Mouse (Mus musculus) v-Abl transformed pro-B cells (cell line): ENCODE results near the gene Dhx16.

ENCODE experiments used
- in situ Hi-C, 2 experiments: fragments of 400-800 bp; cut with MboI; formaldehyde crosslinking; loops; one replicate each; pipeline ENCODE4 v1.15.1; 2025; ENCODE audit not compliant: unreplicated experiment in 2 of 2

Dhx16 gene

DNA sequence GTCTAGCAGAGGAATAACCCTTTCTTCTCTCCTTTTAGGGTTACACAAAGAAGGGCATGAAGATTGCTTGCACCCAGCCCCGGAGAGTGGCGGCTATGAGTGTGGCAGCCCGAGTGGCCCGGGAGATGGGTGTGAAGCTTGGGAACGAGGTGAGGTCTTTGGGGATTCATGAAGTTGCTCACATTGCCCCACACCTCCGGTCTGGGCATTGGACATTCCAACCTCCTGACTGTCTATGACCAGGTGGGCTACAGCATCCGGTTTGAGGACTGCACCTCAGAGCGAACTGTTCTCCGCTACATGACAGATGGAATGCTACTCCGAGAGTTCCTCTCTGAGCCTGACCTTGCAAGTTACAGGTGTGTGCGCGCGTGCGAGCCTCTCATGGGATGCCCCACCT lies 4.2 kb downstream of the Dhx16 start:
- in situ Hi-C loops = no loop called here

DNA sequence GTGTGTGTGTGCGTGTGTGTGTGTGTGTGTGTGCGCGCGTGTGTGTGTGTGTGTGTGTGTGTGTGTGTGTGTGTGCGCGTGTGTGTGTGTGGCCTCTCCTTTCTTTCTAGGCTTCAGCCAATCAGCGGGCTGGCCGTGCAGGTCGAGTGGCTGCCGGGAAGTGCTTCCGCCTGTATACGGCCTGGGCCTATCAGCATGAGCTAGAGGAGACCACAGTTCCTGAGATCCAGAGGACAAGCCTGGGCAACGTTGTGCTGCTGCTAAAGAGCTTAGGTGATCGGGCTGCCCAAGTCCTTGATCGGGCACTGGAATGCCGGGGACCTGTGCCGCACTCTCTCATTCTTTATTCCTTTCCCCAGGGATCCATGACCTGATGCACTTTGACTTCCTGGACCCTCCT lies 8.1 kb downstream of the Dhx16 start:
- in situ Hi-C loops = no loop called here

DNA sequence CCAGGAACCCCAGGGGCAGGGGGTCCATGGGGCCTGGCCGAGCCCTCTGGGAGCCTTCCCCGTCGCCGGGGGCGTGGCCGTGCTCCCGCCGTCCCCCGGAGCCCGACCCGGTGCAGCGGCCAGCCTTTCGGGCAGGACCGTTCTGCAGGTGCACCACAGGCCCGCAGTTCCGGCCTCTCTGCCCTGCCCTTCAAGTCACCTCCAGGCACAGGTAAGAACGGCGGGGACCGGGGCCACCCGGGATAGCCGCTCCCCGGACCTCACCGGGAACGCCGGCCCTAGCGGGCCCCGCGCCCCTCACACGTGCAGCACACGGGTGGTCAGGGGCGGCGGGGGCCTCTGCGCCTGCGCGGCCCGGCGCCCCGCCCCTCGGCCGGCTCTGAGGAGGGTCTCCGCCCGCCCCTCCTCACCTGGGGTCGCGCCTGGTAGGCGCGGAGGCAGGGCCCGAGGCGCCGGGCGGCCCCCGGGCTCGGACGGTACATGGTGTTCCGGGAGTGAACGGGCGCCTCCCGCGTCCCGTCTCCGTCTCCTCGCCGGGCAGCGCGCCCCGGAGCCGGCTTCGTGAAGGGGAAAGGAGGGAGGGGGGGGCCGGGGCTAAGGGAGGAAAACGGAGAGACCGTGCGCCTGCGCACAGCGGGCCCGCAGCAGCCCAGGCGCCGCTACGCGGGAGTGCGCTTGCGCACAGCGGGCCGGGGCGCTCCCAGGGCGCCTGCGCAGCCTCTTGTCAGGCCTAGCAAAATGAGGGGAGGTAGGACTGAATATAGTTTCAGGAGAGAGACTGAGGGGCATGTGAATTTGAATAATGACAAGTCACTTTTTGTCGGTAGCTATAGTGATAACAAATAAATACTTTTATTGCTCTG lies 17.4 kb downstream of the Dhx16 start, which contains the start of gene 2310061I04Rik:
TSS of gene 2310061I04Rik (minus strand) at position 651 of the 863 bp plus-strand sequence.
- in situ Hi-C loops = no loop called here

DNA sequence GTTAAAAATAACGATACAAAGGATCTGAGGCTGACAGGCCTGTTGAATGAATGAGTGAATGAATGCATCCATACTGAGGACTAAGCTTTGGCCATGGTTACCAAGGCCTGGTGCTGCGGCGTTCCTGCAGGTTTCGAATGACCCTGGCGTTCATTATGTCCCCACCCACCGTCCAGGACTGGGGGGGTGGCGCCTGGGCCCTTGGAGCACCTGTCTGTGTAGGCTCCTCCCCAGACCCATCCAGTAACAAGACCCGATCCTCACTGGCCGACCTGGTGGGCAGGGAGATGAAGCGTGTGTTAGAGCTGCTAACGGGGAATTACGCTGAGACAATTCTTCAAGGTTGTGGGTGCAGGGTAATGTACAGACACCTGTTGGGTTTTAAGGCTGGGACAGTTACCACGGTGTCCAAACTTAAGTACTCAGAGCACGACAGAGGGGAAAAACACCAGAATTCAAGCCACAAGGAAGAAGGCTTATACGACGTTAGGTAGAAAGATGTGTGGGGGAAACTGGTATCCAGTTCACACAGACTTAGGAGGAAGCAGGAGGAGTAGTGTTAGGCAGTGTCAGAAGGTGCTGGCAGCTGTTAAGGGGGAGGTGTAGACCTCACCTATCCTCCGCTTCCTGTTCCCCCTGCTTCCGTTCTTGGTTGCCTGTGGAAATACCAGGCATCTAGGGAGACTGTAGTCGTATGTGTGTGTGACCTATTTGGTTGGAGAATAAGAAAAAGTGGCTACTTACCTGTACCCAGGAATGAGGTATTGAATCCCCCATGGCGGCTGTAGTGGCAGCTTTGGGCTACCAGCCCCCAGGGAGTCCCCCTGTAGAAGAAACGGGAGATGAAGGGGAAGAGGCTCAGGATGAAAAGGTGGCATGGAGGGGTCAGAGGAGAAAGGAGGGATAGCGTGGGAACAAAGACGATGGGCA lies 18.3 kb downstream of the Dhx16 start:
- in situ Hi-C loops = no loop called here

DNA sequence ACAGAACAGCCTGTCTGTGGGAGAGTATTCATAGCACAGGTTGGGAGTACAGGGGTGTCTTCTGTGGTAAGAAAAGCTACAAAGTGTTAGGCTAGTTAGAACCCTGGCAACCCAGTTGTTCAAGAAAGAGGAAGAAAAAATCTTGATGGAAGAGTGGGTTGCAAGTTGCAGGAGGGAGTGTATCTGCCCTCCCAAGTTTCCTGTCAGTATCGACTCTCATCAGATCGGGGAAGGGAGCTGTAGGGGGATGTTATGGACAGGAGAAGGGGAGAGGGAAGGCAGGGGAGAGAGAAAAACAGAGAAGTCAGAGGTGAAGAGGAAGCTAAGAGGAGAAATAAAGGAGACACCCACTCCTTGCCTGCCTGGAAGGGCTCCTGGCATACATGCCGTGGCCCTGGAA lies 21.0 kb downstream of the Dhx16 start:
- in situ Hi-C loops = loop anchor here in 1 of 2 experiments (10.0 to 25.0 kb wide), 2 partner anchors 166 to 388 kb away; partner anchors contain the start of genes Cchcr1, Pou5f1 and Tcf19

DNA sequence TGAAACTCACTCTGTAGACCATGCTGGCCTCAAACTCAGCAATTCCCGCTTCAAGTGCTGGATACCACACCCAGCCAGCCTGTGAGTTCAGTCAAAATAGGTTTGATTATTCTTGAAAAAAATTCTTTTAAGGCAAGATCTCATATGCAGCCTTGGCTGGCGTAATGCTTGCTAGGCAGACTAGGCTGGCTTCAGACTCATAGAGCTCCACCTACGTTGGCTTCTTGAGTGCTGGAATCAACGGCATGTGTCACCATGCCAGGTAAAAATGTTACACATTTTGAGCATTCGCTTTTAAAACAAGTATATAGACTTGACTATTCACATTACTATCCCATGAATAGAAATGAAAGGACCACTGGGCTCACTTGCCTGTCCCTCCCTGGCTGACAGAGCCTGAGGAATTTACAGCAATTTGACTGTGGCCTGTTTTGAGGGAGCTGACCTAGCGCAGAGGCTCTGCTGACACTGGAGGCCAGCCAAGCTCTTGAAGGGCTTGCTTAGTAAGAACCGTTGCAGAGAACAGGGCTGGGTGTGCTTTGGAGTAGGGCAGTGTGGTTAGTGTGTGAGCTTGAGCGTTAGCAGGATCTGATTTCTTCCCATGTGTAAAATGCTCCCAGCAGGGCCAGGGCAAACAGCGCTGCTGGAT lies 23.8 kb downstream of the Dhx16 start:
- in situ Hi-C loops = loop anchor here in 1 of 2 experiments (10.0 to 25.0 kb wide), 2 partner anchors 169 to 391 kb away; partner anchors contain the start of genes Cchcr1, Pou5f1 and Tcf19

DNA sequence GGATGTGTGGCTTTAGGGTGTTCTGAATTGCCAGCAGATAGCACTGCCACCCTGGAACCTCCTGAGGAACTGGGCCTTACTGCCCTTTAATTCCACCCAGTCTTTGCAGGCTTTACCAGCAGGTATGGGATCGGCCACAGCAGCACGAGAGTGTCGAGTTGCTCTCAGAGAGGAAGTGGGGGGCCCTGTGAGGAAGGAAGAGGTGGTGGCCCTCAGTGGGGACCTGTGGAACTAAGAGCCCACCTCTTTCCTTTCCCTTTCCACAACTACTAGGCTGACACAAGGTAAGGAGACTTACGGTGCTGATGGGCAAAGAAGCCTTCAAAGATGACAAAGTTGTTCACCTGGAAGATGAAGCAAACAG lies 24.4 kb downstream of the Dhx16 start:
- in situ Hi-C loops = loop anchor here in 1 of 2 experiments (10.0 to 25.0 kb wide), 2 partner anchors 169 to 392 kb away; partner anchors contain the start of genes Cchcr1, Pou5f1 and Tcf19

DNA sequence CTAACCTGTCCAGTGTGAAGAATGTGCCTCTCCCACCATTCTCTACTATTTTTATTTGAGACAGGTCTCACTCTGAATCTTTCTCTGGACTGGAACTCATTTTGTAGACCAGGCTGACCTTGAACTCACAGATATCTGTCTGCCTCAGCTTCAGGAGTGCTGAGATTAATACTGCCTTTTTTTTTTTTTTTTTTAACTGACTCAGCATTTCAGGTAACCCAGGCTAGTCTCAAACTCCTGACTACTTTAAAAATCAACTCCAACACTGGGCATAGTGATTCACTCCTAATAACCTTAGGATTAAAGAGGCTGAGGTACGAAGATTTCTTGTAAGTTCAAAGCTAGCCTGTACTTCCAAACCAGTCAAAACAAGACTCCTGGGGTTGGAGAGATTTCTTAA lies 26.0 kb downstream of the Dhx16 start:
- in situ Hi-C loops = loop anchor here (5.0 to 25.0 kb wide), 6 partner anchors 33 to 393 kb away; partner anchors contain the start of genes Cchcr1 (in 1 of the 2), Pou5f1 (in 1 of the 2) and Tcf19 (in 1 of the 2)

DNA sequence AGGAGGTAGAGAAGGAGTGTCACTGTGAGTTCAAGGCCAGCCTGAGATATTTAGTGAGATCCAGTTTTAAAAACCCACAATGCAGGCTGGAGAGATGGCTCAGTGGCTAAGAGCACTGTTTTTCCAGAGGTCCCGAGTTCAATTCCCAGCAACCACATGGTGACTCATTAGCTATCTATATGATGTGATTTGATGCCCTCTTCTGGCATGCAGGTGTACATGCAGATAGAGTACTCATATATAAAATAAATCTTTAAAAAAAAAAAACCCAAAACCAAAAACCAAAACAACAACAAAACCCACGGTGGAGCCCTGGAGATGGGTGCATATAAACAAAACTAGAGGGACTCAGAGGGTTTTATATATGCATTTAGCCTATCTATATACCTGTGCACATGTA lies 28.0 kb downstream of the Dhx16 start:
- in situ Hi-C loops = loop anchor here (5.0 to 25.0 kb wide), 6 partner anchors 35 to 395 kb away; partner anchors contain the start of genes Cchcr1 (in 1 of the 2), Pou5f1 (in 1 of the 2) and Tcf19 (in 1 of the 2)

DNA sequence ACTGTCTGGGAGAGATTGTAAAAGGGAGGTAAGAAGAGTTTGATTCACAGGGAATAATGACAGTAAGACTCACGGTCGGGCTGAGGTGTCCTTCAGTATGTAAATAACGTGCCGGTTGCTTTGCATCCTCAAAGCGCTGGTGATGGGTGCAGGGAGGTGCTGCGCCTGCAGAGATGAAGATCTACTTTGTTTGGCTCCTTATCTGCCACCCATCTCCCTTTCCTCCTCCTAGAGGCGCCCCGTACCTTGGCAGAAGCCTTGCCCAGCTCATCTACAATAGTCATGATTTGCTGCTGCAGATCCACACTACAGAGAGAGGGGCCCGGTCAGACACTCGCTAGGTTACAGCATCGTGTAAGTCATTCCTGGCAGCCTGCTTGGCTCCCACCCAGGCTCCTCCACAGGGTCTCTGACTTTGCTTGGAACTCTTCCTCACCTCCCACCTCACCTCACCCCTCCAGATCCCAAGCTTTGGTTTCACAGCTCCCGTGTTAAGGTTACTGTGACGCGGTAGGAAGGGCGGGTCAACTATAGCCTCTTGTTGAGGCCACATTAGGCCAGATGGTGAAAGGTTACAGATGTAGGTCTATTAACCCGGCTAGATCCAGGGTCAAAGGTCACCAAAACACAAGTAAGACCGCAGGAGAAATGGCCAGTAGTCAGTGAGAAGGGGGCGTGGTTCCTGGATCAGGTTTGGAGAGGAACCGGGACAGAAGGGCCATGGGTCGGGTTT lies 29.7 kb downstream of the Dhx16 start:
- in situ Hi-C loops = loop anchor here (5.0 to 25.0 kb wide), 6 partner anchors 37 to 397 kb away; partner anchors contain the start of genes Cchcr1 (in 1 of the 2), Pou5f1 (in 1 of the 2) and Tcf19 (in 1 of the 2)

DNA sequence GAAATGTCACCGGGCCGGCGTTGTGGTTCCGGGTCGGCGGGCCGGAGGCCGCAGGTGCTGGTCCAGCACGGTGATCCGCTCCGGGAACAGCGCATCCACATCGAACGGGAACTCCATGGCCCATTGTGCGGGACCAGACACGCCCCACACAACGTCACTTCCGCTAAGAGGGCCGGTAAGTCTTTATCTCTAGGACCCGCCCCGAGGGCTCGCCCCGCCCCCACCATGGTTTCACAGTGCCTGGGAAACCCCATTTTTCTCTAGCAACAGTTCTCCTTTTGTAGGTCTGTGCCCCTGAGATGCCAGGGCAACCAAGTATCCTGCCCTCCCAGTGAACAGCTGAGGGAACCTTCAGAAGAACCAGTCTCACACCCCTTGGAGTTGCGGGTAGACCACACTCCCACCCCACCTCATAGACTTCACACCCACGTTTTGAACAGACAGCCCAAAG lies 30.3 kb downstream of the Dhx16 start, which contains the start of gene Atat1:
TSS of gene Atat1 (minus strand) at position 157 of the 451 bp plus-strand sequence.
- in situ Hi-C loops = loop anchor here (5.0 to 25.0 kb wide), 6 partner anchors 38 to 398 kb away; partner anchors contain the start of genes Cchcr1 (in 1 of the 2), Pou5f1 (in 1 of the 2) and Tcf19 (in 1 of the 2)

DNA sequence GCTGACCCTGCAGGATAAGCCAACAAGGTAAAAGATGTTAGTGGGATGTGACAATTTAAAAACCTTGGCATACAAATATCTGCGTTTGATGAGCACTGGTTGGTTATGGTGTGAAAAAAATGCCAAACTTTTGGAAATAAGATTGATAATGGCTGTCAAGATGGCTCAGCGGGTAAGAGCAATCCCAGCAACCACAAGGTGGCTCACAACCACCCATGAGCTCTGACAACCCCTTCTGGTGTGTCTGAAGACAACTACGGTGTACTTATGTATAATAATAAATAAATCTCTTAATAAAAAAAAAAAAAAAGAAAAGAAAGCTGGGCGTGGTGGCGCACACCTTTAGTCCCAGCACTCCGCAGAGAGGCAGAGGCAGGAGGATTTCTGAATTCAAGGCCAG lies 35.4 kb downstream of the Dhx16 start:
- in situ Hi-C loops = loop anchor here in 1 of 2 experiments (25.0 kb wide), 1 partner anchor 403 kb away; the partner anchor contains the start of genes Cchcr1, Pou5f1 and Tcf19

DNA sequence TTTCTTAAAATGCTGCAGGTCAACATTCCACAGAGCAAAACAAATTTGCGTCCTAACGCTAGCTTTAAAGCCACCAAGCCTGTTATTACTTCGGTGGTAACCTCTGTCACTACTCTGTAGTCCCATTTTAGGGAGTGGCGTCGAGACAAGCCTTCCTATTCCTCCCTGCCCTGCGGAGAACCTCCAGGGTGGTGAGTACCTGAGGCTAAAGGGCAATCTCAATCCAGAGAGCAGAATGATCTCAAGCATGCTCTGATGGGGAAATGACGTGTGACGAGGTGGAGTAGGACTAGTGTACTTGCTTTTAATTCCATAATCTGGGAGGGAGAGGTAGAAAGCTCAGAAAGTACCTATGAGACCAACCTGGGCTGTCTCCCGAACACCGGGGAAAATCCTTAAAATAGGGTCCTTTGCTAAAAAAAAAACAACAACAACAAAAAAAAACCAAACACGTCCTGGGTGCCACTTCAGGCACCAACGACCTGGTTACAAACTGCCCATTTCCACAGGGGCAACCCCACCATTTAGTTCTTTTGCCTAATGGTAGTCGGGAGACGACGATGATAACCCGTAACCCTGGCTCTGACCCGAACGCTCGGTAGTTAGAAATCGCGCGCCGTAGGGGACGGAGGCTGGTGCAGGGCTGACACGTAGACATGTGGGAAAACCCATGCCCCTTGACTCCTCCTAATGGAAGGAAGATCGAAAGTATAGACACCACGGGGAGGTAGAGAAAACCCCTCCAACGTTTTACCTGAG lies 36.1 kb downstream of the Dhx16 start:
- in situ Hi-C loops = loop anchor here in 1 of 2 experiments (25.0 kb wide), 1 partner anchor 403 kb away; the partner anchor contains the start of genes Cchcr1, Pou5f1 and Tcf19

DNA sequence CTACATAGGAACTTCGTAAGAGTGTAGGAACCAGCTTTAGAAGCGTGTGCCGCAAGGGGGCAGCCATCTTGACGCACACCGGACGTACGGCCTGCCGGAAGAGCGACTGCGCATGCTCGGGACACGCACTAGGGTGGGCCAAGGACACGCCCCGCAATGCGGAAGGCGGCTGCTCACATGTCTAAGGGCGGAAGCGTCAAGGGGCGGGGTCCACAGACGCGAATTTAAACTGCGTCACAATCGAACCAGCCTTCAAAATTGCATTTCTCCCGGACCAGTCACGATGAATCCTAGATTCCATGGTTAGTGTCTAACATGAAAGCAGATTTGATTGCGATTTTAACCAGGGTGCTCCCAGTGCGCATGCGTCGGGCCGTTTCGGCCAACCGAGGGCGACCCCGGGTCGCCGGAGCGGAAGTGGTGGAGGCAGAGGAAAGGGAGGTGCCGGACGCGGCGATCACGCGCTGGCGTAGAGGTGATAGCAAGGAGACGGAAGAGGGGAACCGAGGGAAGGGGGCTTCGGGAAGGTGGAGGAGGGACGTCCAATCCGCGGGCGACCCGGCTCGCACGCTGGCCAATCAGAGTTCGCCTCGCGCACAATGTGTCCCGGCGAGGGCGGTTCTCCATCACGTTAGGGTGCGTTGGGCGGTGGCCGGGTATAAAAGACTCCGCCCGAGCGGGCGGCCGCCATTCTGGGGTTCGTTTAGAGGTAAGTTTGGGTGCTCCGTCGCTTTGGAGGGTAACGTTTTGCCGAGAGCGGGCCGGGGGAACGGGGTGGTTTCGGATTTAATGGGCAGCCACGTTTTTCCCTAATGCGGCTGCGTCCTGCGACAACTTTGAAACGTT lies 36.9 kb downstream of the Dhx16 start, which contains the start of the genes Mrps18b and Ppp1r10:
TSS of gene Mrps18b (minus strand) at position 93 of the 846 bp plus-strand sequence.
TSS of gene Ppp1r10 (plus strand) at position 138 of the 846 bp plus-strand sequence.
- in situ Hi-C loops = loop anchor here in 1 of 2 experiments (25.0 kb wide), 1 partner anchor 404 kb away; the partner anchor contains the start of genes Cchcr1, Pou5f1 and Tcf19

DNA sequence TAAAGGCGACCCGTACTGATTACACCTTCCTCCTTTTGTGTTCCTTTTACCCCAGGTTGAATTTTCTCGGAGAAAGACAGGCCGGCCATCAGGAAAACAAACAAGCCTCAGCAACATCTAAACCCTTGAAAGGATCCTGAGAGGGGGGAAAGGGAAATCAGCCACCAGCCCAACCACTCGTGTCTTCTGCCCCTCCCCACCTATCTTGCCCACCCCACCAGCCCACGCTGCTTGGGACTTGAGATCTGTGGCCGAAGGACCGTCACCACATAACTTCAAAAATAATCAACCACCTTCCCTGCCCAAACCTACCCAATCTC lies 37.5 kb downstream of the Dhx16 start:
- in situ Hi-C loops = loop anchor here in 1 of 2 experiments (25.0 kb wide), 1 partner anchor 405 kb away; the partner anchor contains the start of genes Cchcr1, Pou5f1 and Tcf19

DNA sequence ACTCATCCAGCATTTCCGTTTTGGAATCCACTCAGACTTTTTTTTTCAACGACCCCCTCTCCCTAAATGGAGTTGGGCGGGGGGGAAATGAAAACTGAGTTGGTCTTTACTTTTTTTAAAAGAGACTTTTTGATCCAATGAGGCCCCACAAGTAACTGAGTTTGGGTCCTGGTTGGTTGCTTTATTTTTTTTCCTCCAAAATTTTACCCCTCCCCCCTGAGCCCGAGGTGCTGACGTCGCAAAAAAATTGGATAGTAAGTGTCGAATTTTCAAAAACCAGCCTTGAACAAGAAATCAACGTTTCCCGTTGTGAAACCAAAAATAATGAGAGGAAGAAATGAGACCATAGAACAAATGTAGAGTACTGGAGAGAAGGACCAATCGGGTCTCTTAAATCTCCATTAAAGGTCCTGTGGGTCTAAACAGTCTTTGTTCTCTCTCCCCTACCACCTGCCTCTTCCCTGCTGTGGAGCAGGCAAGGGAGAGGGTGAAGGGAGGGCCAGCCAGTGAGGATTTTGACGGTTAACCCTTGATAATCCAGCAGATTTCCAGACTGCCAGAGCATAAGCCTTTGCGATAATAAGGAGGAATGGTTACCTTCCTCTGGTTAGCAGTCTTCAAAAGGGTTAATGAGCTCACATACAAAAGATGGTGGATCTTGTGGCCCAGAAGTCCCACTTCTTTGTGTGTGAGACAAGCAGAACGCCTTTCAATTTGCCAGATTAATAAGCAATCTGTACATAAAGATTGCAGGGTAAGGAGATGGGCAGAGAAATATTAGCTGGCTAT lies 38.0 kb downstream of the Dhx16 start:
- in situ Hi-C loops = loop anchor here in 1 of 2 experiments (25.0 kb wide), 1 partner anchor 405 kb away; the partner anchor contains the start of genes Cchcr1, Pou5f1 and Tcf19
